Mouse (Mus musculus) kidney, postnatal 0 days (tissue): ENCODE measurements around the gene Ugt1a10. TPM values are rescaled to one million over a fixed set of nuclear protein-coding genes. Genes with fewer than 3 reads are reported as not detected.

Source experiments
- ATAC-seq: fragments of 200-750 bp; cut with Nextera tagmentation; replicated peaks from 2 replicates; pipeline ENCODE4 v1.8.0; 2017; ENCODE audit warnings: low read depth, moderate number of reproducible peaks, moderate TSS enrichment, moderate library complexity; ENCODE audit not compliant: low FRiP score
- DNase-seq: peaks from one replicate; pipeline ENCODE4 v3.0.0-alpha.2; 2016; ENCODE audit warnings: low spot score
- H3K27ac ChIP-seq: fragments of 300-500 bp; sonication (generic); 2 replicates; pipeline ENCODE4 v1.5.1; 2014; ENCODE audit warnings: mild to moderate bottlenecking
- H3K27me3 ChIP-seq: fragments of 300-500 bp; sonication (generic); 2 replicates; pipeline ENCODE4 v1.6.1; 2014; ENCODE audit warnings: low read length, mixed read lengths; ENCODE audit not compliant: insufficient read depth
- H3K36me3 ChIP-seq: fragments of 300-500 bp; sonication (generic); 2 replicates; pipeline ENCODE4 v1.6.1; 2014; ENCODE audit warnings: low read length, mixed read lengths; ENCODE audit not compliant: insufficient read depth
- H3K4me1 ChIP-seq: fragments of 300-500 bp; sonication (generic); replicated peaks from 2 replicates; pipeline ENCODE4 v1.6.1; 2014; ENCODE audit warnings: antibody characterized with exemption, low read length, mixed read lengths; ENCODE audit not compliant: insufficient read depth
- H3K4me2 ChIP-seq: fragments of 300-500 bp; sonication (generic); 2 replicates; pipeline ENCODE4 v1.6.1; 2014; ENCODE audit warnings: mild to moderate bottlenecking, low read length, moderate library complexity, mixed read lengths
- H3K4me3 ChIP-seq: fragments of 300-500 bp; sonication (generic); replicated peaks from 2 replicates; pipeline ENCODE4 v1.5.1; 2014; ENCODE audit warnings: low read depth, low read length
- H3K9ac ChIP-seq: fragments of 300-500 bp; sonication (generic); 2 replicates; pipeline ENCODE4 v1.6.1; 2014; ENCODE audit warnings: low read depth, low read length
- H3K9me3 ChIP-seq: fragments of 300-500 bp; sonication (generic); replicated peaks from 2 replicates; pipeline ENCODE4 v1.6.1; 2016; ENCODE audit warnings: low read length, inconsistent platforms, mixed read lengths
- CTCF ChIP-seq: IDR thresholded peaks from 2 replicates; pipeline ENCODE4 v1.5.1; 2016; ENCODE audit warnings: antibody characterized with exemption, low read depth, mild to moderate bottlenecking, moderate library complexity
- WGBS: fragments of 180-500 bp; shearing (Covaris S2); extraction: QIAGEN DNeasy Blood & Tissue Kit; methylation state at CpG from one replicate; pipeline ENCODE4 v1.1.7; 2014; 5-methylcytosine and 5-hydroxymethylcytosine counted together
- polyA plus RNA-seq: library from polyadenylated mRNA; unstranded; fragments of >200 nt; fragmentation: Nextera tagmentation; extraction: Ambion mirVana; gene quantifications from 2 replicates; pipeline ENCODE4 v1.2.1, GENCODE M21; 2015

The Ugt1a10 gene
- polyA plus RNA-seq, 1 experiment from 2014 or later = 52.3 TPM

DNA sequence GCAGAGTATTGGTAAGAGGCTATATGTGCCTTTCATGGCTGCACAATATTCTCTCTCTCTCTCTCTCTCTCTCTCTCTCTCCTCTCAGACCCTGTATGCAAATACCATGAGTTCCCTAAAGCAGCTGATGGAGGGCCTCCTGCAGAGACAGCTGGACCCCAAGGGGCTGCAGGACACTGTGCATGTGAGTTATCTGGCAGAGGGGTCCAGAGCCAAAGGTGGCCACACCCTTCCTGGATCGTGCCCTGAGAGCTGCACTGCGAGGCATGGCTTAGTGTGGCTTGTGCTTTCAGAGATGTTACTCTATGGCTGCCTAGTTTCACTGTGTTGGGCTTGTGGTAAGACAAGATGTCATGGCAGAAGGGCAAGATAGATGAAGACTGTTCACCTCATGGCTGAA, 192.5 kb downstream of the Ugt1a10 start:
- Histone ChIP-seq H3K27me3 (no peaks in the 10 kb centered on the region), H3K4me3 (no peak overlapping the region), H3K9ac (no peak overlapping the region), H3K27ac (no peak overlapping the region), H3K4me1 (no peaks in the 10 kb centered on the region), H3K9me3 (peaks cover 38% of the 10 kb centered on the region), H3K36me3 (no peaks in the 10 kb centered on the region), H3K4me2 (no peak overlapping the region)
- ATAC-seq (no peak), DNase-seq (no peak)
- WGBS = 44% methylated on average over 2 of the region's 2 CpGs
- TF ChIP-seq CTCF = no peak

DNA sequence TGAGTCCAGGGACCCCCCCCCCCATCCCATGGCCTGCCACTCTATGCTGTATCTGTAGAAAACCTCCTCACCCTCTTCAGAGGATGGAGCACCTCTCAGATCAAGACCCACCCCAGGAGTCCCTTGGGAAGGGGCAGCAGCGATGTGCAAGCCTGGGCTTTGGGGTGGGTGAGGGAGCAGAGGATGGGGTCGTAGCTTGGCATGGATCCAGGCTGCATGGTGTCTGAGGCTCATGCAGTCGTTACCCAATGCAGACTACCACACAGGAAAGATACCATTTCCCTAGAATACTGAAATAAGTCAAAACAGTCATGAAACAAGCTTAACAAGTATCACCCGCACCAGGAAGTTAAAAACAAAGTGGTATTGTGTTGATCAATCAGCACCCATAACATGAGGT, 193.5 kb downstream of the Ugt1a10 start:
- Histone ChIP-seq H3K4me2 (no peak overlapping the region), H3K36me3 (no peaks in the 10 kb centered on the region), H3K9ac (no peak overlapping the region), H3K27ac (no peak overlapping the region), H3K4me1 (no peaks in the 10 kb centered on the region), H3K27me3 (no peaks in the 10 kb centered on the region), H3K4me3 (no peak overlapping the region), H3K9me3 (peaks cover 38% of the 10 kb centered on the region)
- TF ChIP-seq CTCF = no peak
- DNase-seq = no peak
- no peak for ATAC-seq
- 70% methylated on average over 4 of the region's 4 CpGs for WGBS

DNA sequence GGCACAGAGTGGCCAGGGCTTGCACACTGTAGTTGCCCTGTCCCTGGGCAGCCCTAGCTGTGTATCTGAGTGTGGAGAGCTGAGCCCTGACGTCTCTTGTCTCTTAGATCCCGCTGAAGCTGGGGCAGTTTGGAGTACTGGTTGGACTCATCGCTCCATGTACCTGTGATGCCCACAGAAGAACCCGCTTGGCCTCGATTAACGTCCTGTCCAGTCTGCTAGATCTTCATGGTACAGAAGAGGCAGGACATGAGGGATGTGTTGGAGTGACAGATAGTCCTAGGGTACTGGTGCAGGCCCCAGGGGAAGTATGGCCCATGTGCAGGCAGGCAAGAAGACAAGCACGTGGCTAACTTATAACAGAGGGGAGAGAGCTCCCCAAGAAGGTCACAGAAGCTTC, 194.4 kb downstream of the Ugt1a10 start:
- WGBS = 75% methylated on average over 7 of the region's 7 CpGs
- Histone ChIP-seq H3K27me3 (no peaks in the 10 kb centered on the region), H3K9me3 (peaks cover 38% of the 10 kb centered on the region), H3K4me1 (no peaks in the 10 kb centered on the region), H3K9ac (no peak overlapping the region), H3K4me3 (no peak overlapping the region), H3K27ac (no peak overlapping the region), H3K4me2 (no peak overlapping the region), H3K36me3 (no peaks in the 10 kb centered on the region)
- no peak for DNase-seq
- TF ChIP-seq CTCF = no peak
- no peak for ATAC-seq

DNA sequence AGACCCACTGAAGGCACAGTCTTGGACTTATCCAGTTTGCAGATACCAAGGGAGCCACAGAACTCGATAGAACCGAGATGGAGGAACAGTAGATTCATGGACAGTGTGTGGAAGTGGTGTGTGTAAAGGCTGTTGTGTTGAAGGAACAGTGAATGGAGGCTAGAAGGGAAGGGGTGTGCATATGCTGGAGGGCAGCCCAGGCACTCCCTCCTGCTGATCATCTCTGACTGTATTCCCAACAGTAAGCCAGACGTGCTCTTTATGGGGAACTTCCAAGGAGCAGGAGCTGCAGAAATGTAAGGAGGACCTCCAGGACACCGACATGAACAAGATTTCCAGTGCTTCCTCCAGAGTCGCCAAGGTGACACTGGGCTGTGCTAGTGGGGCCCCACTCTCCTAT, 194.8 kb downstream of the Ugt1a10 start:
- Histone ChIP-seq H3K36me3 (no peaks in the 10 kb centered on the region), H3K4me3 (no peak overlapping the region), H3K27ac (no peak overlapping the region), H3K4me2 (no peak overlapping the region), H3K9me3 (peaks cover 35% of the 10 kb centered on the region), H3K9ac (no peak overlapping the region), H3K27me3 (no peaks in the 10 kb centered on the region), H3K4me1 (no peaks in the 10 kb centered on the region)
- TF ChIP-seq CTCF = no peak
- ATAC-seq (no peak), DNase-seq (no peak)
- 83% methylated on average over 5 of the region's 5 CpGs for WGBS

DNA sequence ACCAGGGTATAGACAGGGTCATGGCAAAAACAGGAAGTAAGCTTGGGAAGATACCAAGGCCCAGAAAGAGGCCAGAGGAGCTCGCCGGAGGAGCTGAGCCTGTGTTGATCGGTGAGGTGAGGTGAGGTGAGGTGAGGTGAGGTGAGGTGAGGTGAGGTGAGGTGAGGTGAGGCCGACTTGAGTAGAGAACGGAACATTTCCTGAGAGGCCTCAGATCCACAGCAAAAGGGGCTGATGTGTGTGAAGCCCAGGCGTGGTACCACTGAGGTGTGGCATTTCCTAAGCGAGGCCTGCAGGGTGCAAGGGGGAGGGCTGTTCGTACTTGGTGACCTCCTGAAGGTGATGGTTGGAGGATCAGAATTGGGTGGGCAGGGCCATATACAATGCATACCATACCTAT, 197.9 kb downstream of the Ugt1a10 start:
- 62% methylated on average over 8 of the region's 8 CpGs for WGBS

DNA sequence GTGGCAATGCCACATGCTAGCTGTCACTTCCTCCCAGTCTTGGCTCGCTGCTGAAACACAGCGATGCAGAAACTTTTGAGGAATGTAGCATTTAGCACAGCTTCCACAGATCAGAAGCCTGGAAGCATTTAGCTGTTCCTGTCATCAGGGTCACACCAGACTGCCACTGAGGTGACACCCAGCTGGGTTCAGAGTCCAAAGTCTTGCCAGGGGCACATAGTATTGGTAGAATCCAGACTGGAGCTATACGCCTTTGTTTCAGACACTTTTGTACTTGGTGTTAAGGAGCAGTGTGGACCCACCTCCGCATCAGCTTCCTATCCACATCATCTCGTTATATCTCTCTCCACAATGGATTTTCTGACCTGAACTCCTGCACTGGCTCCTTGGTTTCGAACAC, 198.4 kb downstream of the Ugt1a10 start:
- WGBS = 70% methylated on average over 6 of the region's 6 CpGs
- ATAC-seq = no peak
- no peaks in the 10 kb centered on the region for H3K27me3 ChIP-seq
- no peak for DNase-seq
- no peak overlapping the region for H3K27ac ChIP-seq
- H3K9me3 ChIP-seq = peaks cover 17% of the 10 kb centered on the region
- H3K36me3 ChIP-seq = no peaks in the 10 kb centered on the region
- no peak overlapping the region for H3K9ac ChIP-seq
- H3K4me1 ChIP-seq = no peaks in the 10 kb centered on the region
- TF ChIP-seq CTCF = no peak
- H3K4me2 ChIP-seq = no peak overlapping the region
- no peak overlapping the region for H3K4me3 ChIP-seq

More for the DNA sequence above, 197.9 kb downstream of the Ugt1a10 start:
- Histone ChIP-seq H3K36me3 (no peaks in the 10 kb centered on the region), H3K4me3 (no peak overlapping the region), H3K27ac (no peak overlapping the region), H3K4me1 (no peaks in the 10 kb centered on the region), H3K4me2 (no peak overlapping the region), H3K9ac (no peak overlapping the region), H3K9me3 (peaks cover 17% of the 10 kb centered on the region), H3K27me3 (no peaks in the 10 kb centered on the region)
- DNase-seq = no peak
- ATAC-seq = 0 out of 2 replicates have a peak, but pooled peaks have one; percentile 8
- no peak for TF ChIP-seq CTCF

DNA sequence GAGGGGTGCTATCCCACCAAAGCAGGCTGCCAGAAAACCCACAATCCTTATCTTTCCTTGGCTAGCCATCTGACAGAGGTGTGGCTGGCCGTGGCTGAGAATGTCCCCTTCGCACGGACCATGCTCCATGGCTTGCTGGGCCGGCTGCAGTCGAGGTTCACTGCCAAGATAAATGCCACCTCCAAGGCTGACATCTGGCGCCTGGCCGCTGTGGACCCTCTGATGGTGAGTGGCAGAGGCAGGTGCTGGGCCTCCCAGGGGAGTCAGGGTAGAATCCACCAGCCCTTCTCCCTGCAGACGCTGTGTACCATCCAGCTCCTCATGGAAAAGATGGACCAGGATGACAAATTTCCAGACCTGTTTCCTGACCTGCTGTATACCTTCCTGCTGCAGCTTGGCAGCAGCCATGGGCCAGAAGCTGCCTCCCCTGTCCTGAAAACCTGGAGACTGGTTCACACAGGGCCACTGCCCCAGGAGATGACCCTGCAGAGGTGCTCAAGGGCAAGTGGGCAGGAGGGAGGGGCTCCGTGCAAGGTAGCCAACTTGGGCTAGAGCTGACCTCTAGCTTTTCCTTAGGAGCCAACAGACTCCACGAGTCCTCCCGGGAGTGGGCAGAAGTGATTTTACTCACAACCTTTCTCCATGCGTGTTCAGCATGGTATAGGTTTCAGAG, 199.7 kb downstream of the Ugt1a10 start:
- H3K4me3 ChIP-seq = no peak overlapping the region
- TF ChIP-seq CTCF = no peak
- no peak overlapping the region for H3K9ac ChIP-seq
- peaks cover 16% of the 10 kb centered on the region for H3K9me3 ChIP-seq
- no peaks in the 10 kb centered on the region for H3K27me3 ChIP-seq
- H3K27ac ChIP-seq = no peak overlapping the region
- peaks cover 8% of the 10 kb centered on the region for H3K4me1 ChIP-seq
- H3K4me2 ChIP-seq = no peak overlapping the region
- 79% methylated on average over 12 of the region's 12 CpGs for WGBS
- ATAC-seq (no peak), DNase-seq (no peak)
- H3K36me3 ChIP-seq = 0 out of 2 replicates have a peak, but pooled peaks cover 2% of the 10 kb centered on the region
